ENCODE assay signal across 9 mouse cellular contexts in genomic region chr14:76772781-76773438, GRCm38 (mm10).
A peak's percentile ranks its signal among the peaks of the same experiment; 100 is the strongest.
DNase-seq lines count a peak whose midpoint lies in the region; ATAC-seq and TF ChIP-seq lines count a peak whose summit lies in the region.
"Had no signal": no experiment of that assay in that cellular context is flagged by ENCODE, and none has a peak within 500 bp of the region (broad histone marks: within the 10 kb centered on the region; RNA-seq: fewer than 3 reads in every experiment).

No protein-coding gene starts in this region.

- ATAC-seq in heart, postnatal 0 days (ENCODE audit: insufficient read depth, low read depth): no peak
- ATAC-seq in forebrain, embryonic 16.5 days: peak; percentile 64; the same call in 1 of the 2 replicates
- ATAC-seq in midbrain, embryonic 16.5 days: peak; percentile 80

- H3K4me1 ChIP-seq in heart, postnatal 0 days (ENCODE audit: control insufficient read depth, insufficient read depth): peaks cover 12% of the 10 kb centered on the region
- peaks cover 31% of the 10 kb centered on the region for H3K4me1 ChIP-seq in heart, embryonic 10.5 days
- peaks cover 17% of the 10 kb centered on the region for H3K4me1 ChIP-seq in cortical plate, adult 2 months (ENCODE audit: control insufficient read depth, insufficient read depth, low read length)
- peaks cover 5% of the 10 kb centered on the region; the same call in 1 of the 2 replicates for H3K4me1 ChIP-seq in forebrain, embryonic 16.5 days (replicated peaks; ENCODE audit: control insufficient read depth, insufficient read depth, low read length)
- peaks cover 9% of the 10 kb centered on the region; the same call in 1 of the 2 replicates for H3K4me1 ChIP-seq in midbrain, embryonic 16.5 days (ENCODE audit: control insufficient read depth, insufficient read depth, low read length)

- H3K27ac ChIP-seq in heart, postnatal 0 days (ENCODE audit: low read depth): no peak overlapping the region
- H3K27ac ChIP-seq in heart, embryonic 10.5 days: no peak overlapping the region
- H3K27ac ChIP-seq in cortical plate, adult 2 months (ENCODE audit: insufficient read depth, low read length): 0 out of 2 replicates have a peak overlapping the region, but pooled peaks have one; percentile 16
- peak overlapping the region; percentile 29; the same call in 1 of the 2 replicates for H3K27ac ChIP-seq in forebrain, embryonic 16.5 days (ENCODE audit: low read length)
- peak overlapping the region; percentile 33; the same call in 1 of the 2 replicates for H3K27ac ChIP-seq in midbrain, embryonic 16.5 days (ENCODE audit: low read length)

- H3K36me3 ChIP-seq in heart, postnatal 0 days (replicated peaks; ENCODE audit: control insufficient read depth, insufficient read depth, low read length): no peaks in the 10 kb centered on the region
- no peaks in the 10 kb centered on the region for H3K36me3 ChIP-seq in heart, embryonic 10.5 days
- H3K36me3 ChIP-seq in forebrain, embryonic 16.5 days (ENCODE audit: control insufficient read depth, insufficient read depth): no peaks in the 10 kb centered on the region
- H3K36me3 ChIP-seq in midbrain, embryonic 16.5 days (ENCODE audit: control insufficient read depth, insufficient read depth, low read length): no peaks in the 10 kb centered on the region

- TF ChIP-seq EP300 in heart, postnatal 0 days (IDR thresholded peaks at IDR 0.05; ENCODE audit: low read depth): no peak

- H3K9ac ChIP-seq in heart, postnatal 0 days (replicated peaks; ENCODE audit: low read depth, low read length): no peak overlapping the region
- H3K9ac ChIP-seq in forebrain, embryonic 16.5 days (replicated peaks; ENCODE audit: low read depth, low read length): no peak overlapping the region
- no peak overlapping the region for H3K9ac ChIP-seq in midbrain, embryonic 16.5 days (ENCODE audit: low read depth, low read length)

- peak; percentile 44 for TF ChIP-seq CTCF in heart, postnatal 0 days (IDR thresholded peaks at IDR 0.05; ENCODE audit: low read depth)
- TF ChIP-seq CTCF in cortical plate, adult 2 months (IDR thresholded peaks at IDR 0.05; ENCODE audit: extremely low read depth, insufficient read depth, low read length): no peak; the same call in 1 of the 2 replicates

- TF ChIP-seq POLR2A in cortical plate, adult 2 months (IDR thresholded peaks at IDR 0.05; ENCODE audit: extremely low read depth, insufficient read depth, low read length): no peak

- no peaks in the 10 kb centered on the region for H3K9me3 ChIP-seq in heart, postnatal 0 days (replicated peaks; ENCODE audit: control insufficient read depth, low read length)
- H3K9me3 ChIP-seq in heart, embryonic 10.5 days: no peaks in the 10 kb centered on the region
- H3K9me3 ChIP-seq in forebrain, embryonic 16.5 days (ENCODE audit: control insufficient read depth, low read length): no peaks in the 10 kb centered on the region
- no peaks in the 10 kb centered on the region for H3K9me3 ChIP-seq in midbrain, embryonic 16.5 days (replicated peaks; ENCODE audit: control insufficient read depth, low read length, poor library complexity, severe bottlenecking)

- no peak for DNase-seq in heart, postnatal 0 days (ENCODE audit: low spot score)
- no peak for DNase-seq in heart, embryonic 10.5 days (ENCODE audit: low spot score)
- DNase-seq in B cell, adult 2 months: no peak
- no peak for DNase-seq in ovary, postnatal 14 days (ENCODE audit: low spot score)
- no peak for DNase-seq in urinary bladder, postnatal 36 days (ENCODE audit: low spot score in 2 of 2)
- DNase-seq: liver had no signal

- H3K4me3 ChIP-seq in heart, postnatal 0 days (ENCODE audit: low read depth, low read length): no peak overlapping the region
- no peak overlapping the region for H3K4me3 ChIP-seq in heart, embryonic 10.5 days
- no peak overlapping the region for H3K4me3 ChIP-seq in cortical plate, adult 2 months (ENCODE audit: insufficient read depth, low read length)
- H3K4me3 ChIP-seq in forebrain, embryonic 16.5 days (replicated peaks; ENCODE audit: low read length): no peak overlapping the region
- no peak overlapping the region for H3K4me3 ChIP-seq in midbrain, embryonic 16.5 days (ENCODE audit: low read depth, low read length)

- H3K4me2 ChIP-seq in heart, postnatal 0 days (ENCODE audit: low read depth, low read length): no peak overlapping the region
- no peak overlapping the region for H3K4me2 ChIP-seq in forebrain, embryonic 16.5 days (ENCODE audit: low read length)
- no peak overlapping the region for H3K4me2 ChIP-seq in midbrain, embryonic 16.5 days (ENCODE audit: low read length)

- H3K27me3 ChIP-seq in heart, postnatal 0 days (ENCODE audit: control insufficient read depth, insufficient read depth, low read length): no peaks in the 10 kb centered on the region
- no peaks in the 10 kb centered on the region for H3K27me3 ChIP-seq in heart, embryonic 10.5 days (ENCODE audit: insufficient read depth, poor library complexity, severe bottlenecking)
- H3K27me3 ChIP-seq in forebrain, embryonic 16.5 days (replicated peaks; ENCODE audit: control insufficient read depth, insufficient read depth, low read length): no peaks in the 10 kb centered on the region
- H3K27me3 ChIP-seq in midbrain, embryonic 16.5 days (ENCODE audit: control insufficient read depth, insufficient read depth, low read depth, low read length): no peaks in the 10 kb centered on the region

- 78% methylated on average over 11 of the region's 11 CpGs for WGBS in heart, postnatal 0 days
- WGBS in heart, embryonic 10.5 days: 81% methylated on average over 11 of the region's 11 CpGs
- 25% methylated on average over 11 of the region's 11 CpGs for WGBS in forebrain, embryonic 16.5 days
- 28% methylated on average over 11 of the region's 11 CpGs for WGBS in midbrain, embryonic 16.5 days

Comparison
In these comparisons a context has a peak if more than half of its experiments do, and no peak if none do; other contexts are left out.
1. H3K27ac ChIP-seq: peak in cortical plate, adult 2 months (single experiment), forebrain, embryonic 16.5 days (single experiment) and midbrain, embryonic 16.5 days (single experiment); none in heart, postnatal 0 days (single experiment) and heart, embryonic 10.5 days (single experiment).